In genomic region chr3:35966493-35966892, GRCm38 (mm10) we compare ENCODE assay signal across 17 mouse cellular contexts.
"Had no signal": no experiment of that assay in that cellular context is flagged by ENCODE, and none has a peak within 500 bp of the region (broad histone marks: within the 10 kb centered on the region; RNA-seq: fewer than 3 reads in every experiment).

No protein-coding gene starts in this region.

- H3K4me2 ChIP-seq: limb, embryonic 15.5 days; liver, embryonic 12.5 days; lung, embryonic 15.5 days; neural tube, embryonic 12.5 days; stomach, embryonic 15.5 days had no signal

- H3K9ac ChIP-seq: limb, embryonic 15.5 days; liver, embryonic 12.5 days; lung, embryonic 15.5 days; neural tube, embryonic 12.5 days; stomach, embryonic 15.5 days had no signal

- H3K4me3 ChIP-seq: left cerebral cortex, adult 2 months; limb, embryonic 15.5 days; liver, embryonic 12.5 days; lung, embryonic 15.5 days; midbrain, embryonic 10.5 days; neural tube, embryonic 12.5 days; stomach, embryonic 15.5 days had no signal

- H3K9me3 ChIP-seq: limb, embryonic 15.5 days; liver, embryonic 12.5 days; lung, embryonic 15.5 days; midbrain, embryonic 10.5 days; neural tube, embryonic 12.5 days; stomach, embryonic 15.5 days had no signal

- H3K27ac ChIP-seq: left cerebral cortex, adult 2 months; limb, embryonic 15.5 days; liver, embryonic 12.5 days; lung, embryonic 15.5 days; macrophage; midbrain, embryonic 10.5 days; neural tube, embryonic 12.5 days; stomach, embryonic 15.5 days had no signal

- DNase-seq: kidney, adult 9 months; kidney, postnatal 10 days; lung, postnatal 14 days; midbrain, embryonic 14.5 days; retina, postnatal 1 day; right cerebral cortex, postnatal 4 days; spleen, adult 18-20 months; thymus, adult 2 months; thymus, postnatal 25 days had no signal

- H3K4me1 ChIP-seq: limb, embryonic 15.5 days; lung, embryonic 15.5 days; midbrain, embryonic 10.5 days; neural tube, embryonic 12.5 days; stomach, embryonic 15.5 days had no signal

- H3K27me3 ChIP-seq: limb, embryonic 15.5 days; liver, embryonic 12.5 days; lung, embryonic 15.5 days; neural tube, embryonic 12.5 days; stomach, embryonic 15.5 days had no signal

- ATAC-seq: liver, embryonic 12.5 days had no signal
